Mouse (Mus musculus): ENCODE measurements at regions not wholly inside any gene's neighbourhood (a gene's known extent, or its start where the extent isn't known, plus 50 kb on each side); places are given as distances from the start of the nearest gene placed in this dataset.

DNA sequence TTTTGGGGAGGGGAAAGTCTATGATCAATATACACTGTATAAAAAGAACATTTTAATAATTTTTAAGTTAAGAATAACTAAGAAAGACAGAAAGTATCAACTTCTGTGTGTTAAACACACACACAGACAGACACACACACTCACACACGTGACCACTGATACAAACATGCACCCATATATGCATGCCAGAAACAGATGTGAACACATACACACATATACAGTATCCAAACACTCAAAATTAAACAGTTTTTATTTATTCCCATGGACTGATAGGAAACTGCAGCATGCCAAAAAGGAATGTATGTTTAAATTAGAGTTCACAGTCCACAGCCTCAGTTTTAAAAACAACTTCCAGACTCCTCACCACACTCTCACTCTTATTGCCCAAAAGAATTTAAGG lies 203.4 kb upstream of the Tbl1x start:
- no peak overlapping the region for H3K27ac ChIP-seq (ENCODE audit: insufficient read depth, low read length)
- H3K4me1 ChIP-seq (ENCODE audit: control insufficient read depth, insufficient read depth, low read length), result no peaks in the 10 kb centered on the region
- no peak overlapping the region for H3K4me3 ChIP-seq (ENCODE audit: insufficient read depth, low read length)
- TF ChIP-seq POLR2A (IDR thresholded peaks at IDR 0.05; ENCODE audit: low read depth, low read length) (no peak), CTCF (IDR thresholded peaks at IDR 0.05; ENCODE audit: borderline replicate concordance, insufficient read depth, low read length) (no peak)

DNA sequence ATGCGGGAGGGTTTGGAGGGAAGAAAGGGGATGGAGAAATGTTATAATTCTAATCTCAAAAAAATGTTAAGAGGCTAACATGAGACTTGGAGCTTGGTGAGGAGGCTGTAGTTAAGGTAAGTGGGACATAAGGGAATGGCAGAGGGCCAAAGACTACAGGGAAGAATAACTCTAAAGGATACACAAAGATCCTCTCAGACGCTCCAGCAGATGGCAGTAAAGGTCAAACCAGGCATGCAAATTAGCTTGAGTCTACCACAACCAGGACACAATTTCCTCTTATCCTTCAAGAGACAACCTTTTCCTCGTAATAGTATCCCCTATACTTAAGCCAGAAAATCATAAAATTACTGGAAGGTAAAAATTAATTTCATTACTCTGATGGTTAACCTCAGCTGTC lies 196.4 kb upstream of the Tbl1x start:
- TF ChIP-seq POLR2A (IDR thresholded peaks at IDR 0.05; ENCODE audit: low read depth, low read length) (no peak), CTCF (IDR thresholded peaks at IDR 0.05; ENCODE audit: borderline replicate concordance, insufficient read depth, low read length) (no peak)
- H3K4me3 ChIP-seq (ENCODE audit: insufficient read depth, low read length), result no peak overlapping the region

DNA sequence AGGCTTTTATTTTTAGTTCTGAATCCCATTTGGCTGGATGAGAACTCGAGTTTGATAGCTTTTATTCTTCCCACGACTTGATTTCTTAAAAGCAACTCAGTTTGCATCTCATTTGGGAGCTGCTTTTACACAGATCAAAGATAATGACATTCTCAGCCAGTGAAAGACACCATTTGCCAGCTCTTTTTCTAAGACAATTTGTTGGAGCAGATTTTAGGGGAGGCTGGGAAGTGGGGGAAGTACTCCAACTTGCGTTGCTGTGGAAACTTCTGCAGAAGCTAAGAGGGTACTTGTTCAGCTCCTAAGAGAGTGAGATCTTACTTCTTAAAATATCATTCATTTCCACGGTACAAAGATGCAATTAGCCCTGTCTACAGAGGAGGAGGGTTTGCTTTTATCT lies 187.2 kb upstream of the Tbl1x start:
- no peak overlapping the region for H3K4me3 ChIP-seq (ENCODE audit: insufficient read depth, low read length)
- no peak overlapping the region for H3K27ac ChIP-seq (ENCODE audit: insufficient read depth, low read length)
- H3K4me1 ChIP-seq (ENCODE audit: control insufficient read depth, insufficient read depth, low read length), result no peaks in the 10 kb centered on the region
- TF ChIP-seq CTCF (IDR thresholded peaks at IDR 0.05; ENCODE audit: borderline replicate concordance, insufficient read depth, low read length) (no peak), POLR2A (IDR thresholded peaks at IDR 0.05; ENCODE audit: low read depth, low read length) (no peak)

More for the DNA sequence above, 196.4 kb upstream of the Tbl1x start:
- Histone ChIP-seq H3K4me1 (ENCODE audit: control insufficient read depth, insufficient read depth, low read length) (no peaks in the 10 kb centered on the region), H3K27ac (ENCODE audit: insufficient read depth, low read length) (no peak overlapping the region)

DNA sequence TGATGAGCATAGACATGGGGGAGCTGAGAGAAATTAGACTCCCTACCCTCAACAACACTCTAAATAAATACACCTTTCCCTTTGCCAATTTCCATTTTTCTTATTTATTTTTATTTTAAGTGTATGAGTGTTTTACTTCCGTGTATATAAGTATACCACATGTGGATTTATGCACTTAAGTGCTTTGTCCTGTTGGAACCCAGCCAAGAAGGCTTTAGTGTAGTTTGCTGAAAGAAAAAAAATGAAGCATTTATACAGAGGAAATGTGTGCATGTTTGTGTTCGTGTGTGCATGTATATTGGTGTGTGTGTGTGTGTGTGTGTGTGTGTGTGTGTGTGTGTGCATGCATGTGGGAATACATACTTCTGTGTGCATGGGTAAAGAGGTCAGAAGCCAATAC lies 157.6 kb upstream of the Tbl1x start:
- H3K4me1 ChIP-seq (ENCODE audit: control insufficient read depth, insufficient read depth, low read length), result no peaks in the 10 kb centered on the region

DNA sequence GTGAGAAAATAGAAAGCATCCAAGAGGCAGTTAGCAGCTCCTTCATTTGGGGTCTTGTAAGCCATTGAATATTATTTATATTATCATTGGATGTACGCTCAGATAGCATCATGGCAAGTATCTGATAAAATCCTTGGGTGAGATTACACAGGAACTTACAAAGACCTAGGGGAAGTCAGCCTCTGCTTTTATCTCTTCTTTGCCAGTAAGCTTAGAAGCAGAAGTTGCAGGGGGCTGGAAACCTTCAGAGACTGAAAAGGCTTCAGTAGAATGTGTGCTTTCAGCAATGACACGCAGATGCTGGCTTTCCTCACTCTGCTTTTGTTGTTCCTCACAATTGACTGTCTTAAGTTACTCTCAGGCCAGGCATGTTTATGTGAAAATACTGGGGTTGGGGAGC lies 150.3 kb upstream of the Tbl1x start:
- no peak overlapping the region for H3K4me3 ChIP-seq (ENCODE audit: insufficient read depth, low read length)
- no peaks in the 10 kb centered on the region for H3K4me1 ChIP-seq (ENCODE audit: control insufficient read depth, insufficient read depth, low read length)
- TF ChIP-seq CTCF (IDR thresholded peaks at IDR 0.05; ENCODE audit: borderline replicate concordance, insufficient read depth, low read length), result no peak
- no peak for TF ChIP-seq POLR2A (IDR thresholded peaks at IDR 0.05; ENCODE audit: low read depth, low read length)
- H3K27ac ChIP-seq (ENCODE audit: insufficient read depth, low read length), result no peak overlapping the region

More for the DNA sequence above, 157.6 kb upstream of the Tbl1x start:
- TF ChIP-seq POLR2A (IDR thresholded peaks at IDR 0.05; ENCODE audit: low read depth, low read length) (no peak), CTCF (IDR thresholded peaks at IDR 0.05; ENCODE audit: borderline replicate concordance, insufficient read depth, low read length) (no peak)
- Histone ChIP-seq H3K27ac (ENCODE audit: insufficient read depth, low read length) (no peak overlapping the region), H3K4me3 (ENCODE audit: insufficient read depth, low read length) (no peak overlapping the region)

DNA sequence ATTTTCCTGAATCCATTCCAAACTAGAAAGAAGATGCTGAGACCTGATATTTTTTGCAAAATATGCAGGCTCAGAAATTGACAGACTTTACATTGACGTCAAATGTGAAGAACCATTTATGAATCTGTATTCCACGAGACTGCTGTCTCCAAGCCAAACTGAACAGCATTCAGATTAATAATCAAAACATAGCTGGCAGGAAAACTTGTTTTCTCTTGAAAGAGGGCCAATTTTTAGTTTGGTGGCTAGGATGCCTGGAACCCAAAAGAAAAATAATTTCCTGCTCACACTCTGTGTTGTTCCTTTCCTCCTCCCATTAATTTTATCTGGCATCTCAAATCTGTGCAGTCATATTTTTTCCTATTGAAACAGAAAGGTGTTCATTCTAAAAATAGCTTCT lies 149.7 kb upstream of the Tbl1x start:
- no peak for TF ChIP-seq POLR2A (IDR thresholded peaks at IDR 0.05; ENCODE audit: low read depth, low read length)

DNA sequence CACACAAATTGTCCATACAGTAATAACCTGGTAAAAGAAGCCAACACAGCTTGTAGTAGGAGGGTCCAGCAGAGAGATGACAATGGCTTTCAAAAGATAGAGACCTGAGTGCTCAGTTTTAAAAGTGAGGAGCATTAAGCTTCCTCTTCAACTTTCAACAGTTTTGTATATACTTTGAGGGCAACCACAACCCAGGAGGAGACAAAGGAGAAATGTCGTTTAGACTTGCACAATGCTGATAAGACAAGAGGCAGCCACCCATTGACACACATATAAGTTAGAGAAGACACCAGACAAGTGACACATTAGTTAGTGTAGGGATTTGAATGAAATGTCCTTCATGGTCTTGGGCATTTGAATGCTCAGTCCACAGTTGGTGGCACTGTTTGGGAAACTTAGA lies 147.2 kb upstream of the Tbl1x start:
- no peak overlapping the region for H3K27ac ChIP-seq (ENCODE audit: insufficient read depth, low read length)
- TF ChIP-seq CTCF (IDR thresholded peaks at IDR 0.05; ENCODE audit: borderline replicate concordance, insufficient read depth, low read length), result no peak
- TF ChIP-seq POLR2A (IDR thresholded peaks at IDR 0.05; ENCODE audit: low read depth, low read length), result no peak
- H3K4me3 ChIP-seq (ENCODE audit: insufficient read depth, low read length), result no peak overlapping the region
- no peaks in the 10 kb centered on the region for H3K4me1 ChIP-seq (ENCODE audit: control insufficient read depth, insufficient read depth, low read length)

More for the DNA sequence above, 149.7 kb upstream of the Tbl1x start:
- no peak overlapping the region for H3K27ac ChIP-seq (ENCODE audit: insufficient read depth, low read length)
- no peaks in the 10 kb centered on the region for H3K4me1 ChIP-seq (ENCODE audit: control insufficient read depth, insufficient read depth, low read length)
- H3K4me3 ChIP-seq (ENCODE audit: insufficient read depth, low read length), result no peak overlapping the region

DNA sequence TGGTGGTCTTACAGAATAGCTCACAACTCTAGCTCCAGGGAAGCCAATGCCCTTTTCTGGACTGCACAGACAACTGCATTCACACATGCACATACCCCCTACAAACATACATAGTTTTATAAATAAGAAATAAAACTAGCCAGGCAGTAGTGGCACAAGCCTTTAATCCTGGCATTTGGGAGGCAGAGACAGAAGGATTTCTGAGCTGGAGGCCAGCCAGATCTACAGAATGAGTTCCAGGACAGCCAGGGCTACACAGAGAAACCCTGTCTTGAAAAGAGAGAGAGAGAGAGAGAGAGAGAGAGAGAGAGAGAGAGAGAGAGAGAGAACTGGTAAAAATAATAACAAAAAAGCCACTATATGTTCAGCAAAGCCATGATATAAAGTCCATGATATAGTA lies 143.5 kb upstream of the Tbl1x start:
- H3K4me3 ChIP-seq (ENCODE audit: insufficient read depth, low read length), result no peak overlapping the region
- H3K4me1 ChIP-seq (ENCODE audit: control insufficient read depth, insufficient read depth, low read length), result no peaks in the 10 kb centered on the region
- no peak overlapping the region for H3K27ac ChIP-seq (ENCODE audit: insufficient read depth, low read length)
- TF ChIP-seq POLR2A (IDR thresholded peaks at IDR 0.05; ENCODE audit: low read depth, low read length), result no peak
- no peak for TF ChIP-seq CTCF (IDR thresholded peaks at IDR 0.05; ENCODE audit: borderline replicate concordance, insufficient read depth, low read length)

DNA sequence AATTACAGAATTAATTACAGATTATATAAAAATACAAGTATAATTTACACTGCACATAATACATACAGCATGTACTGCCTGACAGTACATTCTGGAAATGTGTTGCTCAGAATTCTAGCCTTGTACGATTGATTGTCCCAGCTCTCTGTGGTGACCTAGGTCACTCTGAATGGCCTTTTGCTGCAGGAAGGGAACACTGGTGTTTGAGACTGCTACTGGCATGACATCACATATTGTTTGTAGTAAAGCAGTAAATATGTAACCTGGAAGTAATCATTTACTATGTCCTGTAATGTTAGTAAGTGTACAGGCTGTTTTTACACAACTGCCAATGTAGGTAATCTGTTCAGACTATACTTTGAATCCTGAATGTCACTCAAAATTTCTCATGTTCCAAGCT lies 123.5 kb upstream of the Tbl1x start:
- H3K4me3 ChIP-seq (ENCODE audit: insufficient read depth, low read length), result no peak overlapping the region
- H3K4me1 ChIP-seq (ENCODE audit: control insufficient read depth, insufficient read depth, low read length), result no peaks in the 10 kb centered on the region
- H3K27ac ChIP-seq (ENCODE audit: insufficient read depth, low read length), result no peak overlapping the region
- TF ChIP-seq POLR2A (IDR thresholded peaks at IDR 0.05; ENCODE audit: low read depth, low read length) (no peak), CTCF (IDR thresholded peaks at IDR 0.05; ENCODE audit: borderline replicate concordance, insufficient read depth, low read length) (no peak)

DNA sequence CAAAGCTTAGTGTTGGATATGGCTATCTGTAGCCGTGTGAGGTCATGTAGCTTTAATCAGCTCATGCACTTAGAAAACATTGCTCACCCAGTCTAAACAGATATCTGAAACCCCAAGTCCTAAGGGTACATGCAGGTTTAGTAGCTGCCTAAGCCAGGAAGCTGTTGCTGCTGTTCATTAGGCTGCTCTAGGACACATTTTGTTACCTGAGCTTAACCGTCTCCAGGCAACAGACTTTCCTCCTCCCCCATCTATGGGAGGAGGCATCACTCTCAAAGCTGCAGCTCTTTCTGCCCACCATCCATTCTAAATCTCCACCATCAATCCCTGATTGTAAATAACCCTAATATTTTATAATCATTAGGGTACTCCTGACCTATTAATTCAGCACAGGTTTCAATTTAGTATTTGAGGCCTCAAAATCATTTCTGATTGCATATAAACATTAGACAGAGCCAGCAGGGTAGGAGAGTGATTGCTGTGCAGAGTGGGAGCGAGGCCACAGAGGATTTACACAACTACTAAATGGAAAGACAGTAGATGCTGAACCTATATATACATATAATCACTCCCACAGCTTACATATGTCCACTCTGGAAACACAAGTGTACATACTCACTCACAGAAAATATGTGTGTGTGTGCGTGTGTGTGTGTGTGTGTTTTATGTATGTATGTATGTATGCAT lies 118.9 kb upstream of the Tbl1x start:
- TF ChIP-seq POLR2A (IDR thresholded peaks at IDR 0.05; ENCODE audit: low read depth, low read length) (no peak), CTCF (IDR thresholded peaks at IDR 0.05; ENCODE audit: borderline replicate concordance, insufficient read depth, low read length) (no peak)
- Histone ChIP-seq H3K4me3 (ENCODE audit: insufficient read depth, low read length) (no peak overlapping the region), H3K4me1 (ENCODE audit: control insufficient read depth, insufficient read depth, low read length) (no peaks in the 10 kb centered on the region), H3K27ac (ENCODE audit: insufficient read depth, low read length) (no peak overlapping the region)

DNA sequence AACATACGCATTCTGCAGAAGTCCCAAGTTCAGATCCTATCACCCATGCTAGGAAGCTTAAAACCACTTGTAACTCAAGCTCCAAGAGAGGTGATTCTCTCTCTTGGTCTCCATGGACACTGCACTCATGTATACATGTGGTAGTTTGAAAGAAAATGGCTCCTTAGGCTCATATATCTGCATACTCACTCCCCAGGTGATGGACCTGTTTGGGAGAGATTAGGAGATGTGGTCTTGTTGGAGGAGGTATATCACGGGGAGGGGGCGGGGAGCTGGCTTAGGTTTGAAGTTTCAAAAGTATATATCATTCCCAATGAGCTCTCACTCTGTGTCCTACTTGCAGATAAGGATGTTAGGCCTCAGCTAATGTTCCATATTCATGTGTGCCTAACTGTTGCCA lies 103.9 kb upstream of the Tbl1x start:
- no peak overlapping the region for H3K27ac ChIP-seq (ENCODE audit: insufficient read depth, low read length)
- H3K4me1 ChIP-seq (ENCODE audit: control insufficient read depth, insufficient read depth, low read length), result no peaks in the 10 kb centered on the region
- no peak for TF ChIP-seq CTCF (IDR thresholded peaks at IDR 0.05; ENCODE audit: borderline replicate concordance, insufficient read depth, low read length)
- no peak for TF ChIP-seq POLR2A (IDR thresholded peaks at IDR 0.05; ENCODE audit: low read depth, low read length)
- no peak overlapping the region for H3K4me3 ChIP-seq (ENCODE audit: insufficient read depth, low read length)

Measured in embryonic fibroblast, embryonic 13.5 days (primary cell).